Mouse (Mus musculus) cerebellum, adult 18-20 months (tissue): ENCODE measurements around the gene BC025920.
A peak's percentile ranks its signal among the peaks of the same experiment; 100 is the strongest.

Experiments used
- DNase-seq, 2 experiments: peaks; one replicate each; pipeline ENCODE4 v3.0.0; 2021

BC025920 gene

GRCm38 (mm10) chr10:81642648-81643448 is 36.8 kb downstream of the BC025920 start:
- no peak for DNase-seq

DNA sequence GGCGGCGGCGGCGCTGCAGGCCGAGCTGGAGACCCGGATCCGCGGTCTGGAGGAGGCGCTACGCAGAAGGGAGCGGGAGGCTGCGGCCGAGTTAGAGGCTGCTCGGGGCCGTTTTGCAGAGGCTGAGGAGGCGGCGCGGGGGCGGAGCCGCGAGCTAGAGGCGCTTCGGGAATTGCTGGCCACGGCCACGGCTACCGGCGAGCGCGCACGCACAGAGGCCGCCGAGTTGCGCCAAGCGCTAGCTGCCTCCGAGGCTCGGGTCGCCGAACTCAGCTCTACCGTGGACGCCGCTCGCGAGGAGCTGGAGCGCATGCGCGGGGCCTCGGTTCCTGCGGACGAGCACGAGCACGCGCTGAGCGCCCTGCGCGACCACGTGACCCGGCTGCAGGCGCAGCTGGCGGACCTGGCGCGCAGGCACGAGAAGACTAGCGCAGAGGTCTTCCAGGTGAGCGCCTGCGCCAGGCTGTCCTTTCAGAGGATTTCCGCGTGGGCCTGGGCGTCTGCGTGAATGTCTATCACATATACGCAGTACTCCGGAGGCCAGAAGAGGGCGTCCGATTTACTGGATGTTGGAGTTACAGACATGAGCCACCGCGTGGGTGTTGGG is 37.5 kb downstream of the BC025920 start:
- DNase-seq, result peak; percentile 97 to 98

DNA sequence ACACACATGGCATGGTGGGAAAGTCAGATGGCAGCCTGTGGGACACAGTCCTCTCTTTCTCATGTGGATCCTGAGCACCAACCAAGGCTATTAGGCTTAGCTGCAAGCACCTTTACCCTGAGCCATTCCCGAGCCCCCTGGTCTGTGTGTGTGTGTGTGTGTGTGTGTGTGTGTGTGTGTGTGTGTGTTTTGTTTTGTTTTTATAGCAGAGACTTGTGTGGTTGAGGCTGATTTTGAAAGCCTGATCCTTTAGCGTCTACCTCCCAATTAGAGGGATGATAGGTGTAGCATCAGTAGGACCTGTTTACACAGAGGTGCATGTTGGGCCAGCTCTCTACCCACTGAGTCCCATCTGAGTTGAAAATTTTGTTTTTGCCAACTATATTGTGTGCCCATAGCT is 38.1 kb downstream of the BC025920 start:
- no peak for DNase-seq

DNA sequence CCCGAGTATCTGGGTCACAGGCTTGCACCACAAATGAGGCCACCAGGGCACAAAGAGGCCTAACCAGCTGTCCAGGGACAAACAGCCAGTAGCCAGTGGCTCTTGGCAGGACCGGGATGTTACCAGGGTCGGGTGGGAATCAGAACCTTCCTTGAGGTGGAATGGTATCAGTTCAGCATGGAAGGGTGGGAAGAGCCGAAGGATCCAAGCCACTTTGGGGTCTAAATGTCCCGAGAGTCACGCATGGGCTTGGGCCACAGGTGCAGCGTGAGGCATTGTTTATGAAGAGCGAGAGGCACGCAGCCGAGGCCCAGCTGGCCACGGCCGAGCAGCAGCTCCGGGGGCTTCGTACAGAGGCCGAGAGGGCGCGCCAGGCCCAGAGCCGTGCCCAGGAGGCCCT is 38.6 kb downstream of the BC025920 start:
- peak in 1 of 2 experiments; percentile 20 for DNase-seq

DNA sequence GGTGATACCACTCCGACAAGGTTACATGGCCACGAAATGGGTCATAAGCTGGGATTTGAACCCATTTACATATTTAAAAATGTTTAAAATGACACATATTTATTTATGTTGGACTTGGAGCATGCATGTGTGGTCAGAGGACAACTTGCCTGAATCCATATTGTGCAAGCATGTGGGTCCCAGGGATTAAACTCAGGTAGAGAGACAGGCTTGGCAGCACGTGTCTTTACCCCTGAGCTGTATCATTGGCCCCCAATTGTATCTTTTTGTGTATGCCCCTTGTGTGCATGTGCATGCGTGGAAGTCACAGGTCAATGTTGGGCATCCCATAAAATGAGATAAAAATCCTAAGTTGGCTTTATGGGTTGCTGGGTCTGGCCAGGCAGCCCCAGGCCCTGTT is 39.3 kb downstream of the BC025920 start:
- no peak for DNase-seq

GRCm38 (mm10) chr10:81646015-81646555 is 40.0 kb downstream of the BC025920 start:
- DNase-seq, result peak in 1 of 2 experiments; percentile 16

DNA sequence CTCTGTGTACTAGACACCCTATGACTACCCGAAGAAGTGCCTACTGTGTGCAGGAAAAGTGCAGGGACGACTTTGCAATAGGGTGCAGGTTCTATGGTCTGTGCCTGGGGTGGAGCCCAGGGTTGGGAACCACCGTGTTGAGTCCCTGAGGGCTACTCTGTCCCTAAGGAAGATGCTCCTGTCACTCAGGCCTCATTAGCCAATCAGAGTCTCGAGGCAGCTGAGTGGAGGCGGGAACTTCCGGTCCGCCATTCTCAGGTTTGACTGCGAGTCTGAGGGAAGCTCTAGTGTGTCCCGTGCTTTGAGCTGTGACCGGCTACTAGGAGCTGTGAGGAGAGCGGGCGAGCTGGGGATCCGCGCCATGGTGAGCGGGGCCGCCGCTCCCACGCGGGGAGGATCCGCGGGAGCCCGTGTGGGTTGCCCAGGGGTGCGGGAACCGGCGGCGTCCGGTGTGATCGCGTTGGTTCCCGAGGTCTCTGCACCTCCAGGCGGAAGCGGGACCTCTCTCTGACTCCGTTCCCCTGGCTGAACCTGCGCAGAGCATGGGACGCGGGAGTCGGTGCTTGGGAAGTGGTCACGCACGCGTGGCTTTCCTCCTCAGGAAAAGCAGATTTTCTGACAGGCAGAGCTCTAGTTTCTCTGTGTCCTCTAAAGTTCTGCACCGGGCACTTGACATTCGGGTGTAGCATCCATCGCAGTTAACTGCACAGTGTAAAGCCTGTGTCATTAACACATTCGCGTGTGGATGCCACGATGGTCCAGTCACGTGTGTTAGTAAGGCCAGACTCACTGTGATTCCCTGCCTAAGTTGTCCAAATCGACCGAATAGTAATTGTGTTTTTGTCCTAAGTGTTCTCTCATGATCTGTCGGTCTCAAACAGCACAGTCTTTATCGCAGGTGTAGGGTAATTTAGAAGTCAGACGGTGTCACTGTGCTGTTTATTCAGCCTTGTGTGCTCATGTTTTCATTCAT is 43.0 kb downstream of the BC025920 start, which contains the start of gene Gm10778:
TSS of gene Gm10778 (plus strand) at position 257 of the 973 bp plus-strand sequence.
- DNase-seq, result peak; percentile 90 to 93

DNA sequence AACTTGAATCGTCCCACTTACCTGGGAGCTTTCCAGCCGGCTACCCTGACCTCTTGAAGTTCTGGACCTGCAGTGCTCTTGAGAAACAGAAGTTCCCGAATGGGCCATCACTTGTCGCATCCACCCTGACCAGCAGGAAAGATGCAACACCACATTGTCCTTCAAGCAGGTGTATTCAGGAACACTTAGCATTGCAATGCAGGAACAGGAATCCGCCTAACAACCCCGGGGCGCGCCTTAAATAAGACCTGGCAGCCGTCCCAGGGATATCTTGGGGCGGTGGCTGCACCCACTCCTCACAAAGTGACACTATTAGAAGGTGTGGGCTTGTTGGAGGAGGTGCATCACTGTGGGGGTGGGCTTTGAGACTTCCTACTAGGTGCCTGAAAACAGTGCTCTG is 49.1 kb downstream of the BC025920 start:
- DNase-seq, result no peak

- no peak for DNase-seq
Measured at GRCm38 (mm10) chr10:81656174-81656573, 50.1 kb downstream of the BC025920 start.
